Mouse (Mus musculus): Measurements from ENCODE around the gene Myadm. TPM values are rescaled to one million over a fixed set of nuclear protein-coding genes. Genes with fewer than 3 reads are reported as not detected.

Myadm gene
- polyA plus RNA-seq, 1 experiment from 2014 or later, result 40.4 TPM

DNA sequence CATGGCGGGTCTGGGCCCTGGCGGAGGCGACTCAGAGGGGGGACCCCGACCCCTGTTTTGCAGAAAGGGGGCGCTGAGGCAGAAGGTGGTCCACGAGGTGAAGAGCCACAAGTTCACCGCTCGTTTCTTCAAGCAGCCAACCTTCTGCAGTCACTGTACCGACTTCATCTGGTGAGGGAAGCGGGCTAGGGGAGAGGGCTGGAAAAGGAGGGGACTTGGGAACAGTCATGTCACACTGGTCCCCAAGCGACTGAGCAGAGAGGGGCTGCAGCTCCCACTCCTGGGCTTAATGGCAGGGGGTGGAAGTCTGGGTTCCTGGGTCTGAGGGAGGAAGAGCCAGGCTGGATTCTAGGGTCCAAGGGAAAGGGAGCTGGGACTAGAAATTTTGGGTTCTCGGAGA, 14.9 kb downstream of the Myadm start:
- ATAC-seq (ENCODE audit: low read depth), result peak; percentile 33; the same call in 1 of the 2 replicates
- Histone ChIP-seq H3K4me1 (replicated peaks) (peaks cover 34% of the 10 kb centered on the region), H3K27me3 (peaks cover 62% of the 10 kb centered on the region), H3K36me3 (peaks cover 11% of the 10 kb centered on the region; the same call in 1 of the 2 replicates), H3K4me3 (peak overlapping the region; percentile 40), H3K9ac (peak overlapping the region; percentile 64), H3K4me2 (peak overlapping the region; percentile 80), H3K9me3 (no peaks in the 10 kb centered on the region), H3K27ac (replicated peaks) (no peak overlapping the region)
- WGBS, result 6% methylated on average over 12 of the region's 12 CpGs

DNA sequence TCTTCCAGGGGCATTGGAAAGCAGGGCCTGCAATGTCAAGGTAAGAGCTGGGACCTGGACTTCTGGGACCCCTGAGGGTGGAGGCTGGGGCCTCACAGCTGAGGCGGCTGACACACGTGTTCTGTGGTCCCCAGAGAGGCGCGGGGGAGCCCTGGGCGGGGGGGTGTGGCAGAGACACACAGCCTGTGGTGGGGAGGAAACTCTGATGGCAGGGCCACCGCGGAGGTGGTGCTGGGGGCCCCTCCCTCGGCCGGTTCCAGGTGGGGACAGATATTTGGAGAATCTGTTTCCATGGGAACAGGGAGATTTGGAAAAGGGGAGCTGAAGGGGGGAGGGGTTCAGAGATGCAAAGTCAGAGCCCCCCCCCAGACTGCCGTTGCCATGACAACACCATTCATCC, 15.4 kb downstream of the Myadm start:
- no peaks in the 10 kb centered on the region for H3K9me3 ChIP-seq
- no peak overlapping the region for H3K27ac ChIP-seq (replicated peaks)
- peak; percentile 42; the same call in 1 of the 2 replicates for ATAC-seq (ENCODE audit: low read depth)
- WGBS, result 6% methylated on average over 10 of the region's 10 CpGs
- peak overlapping the region; percentile 80 for H3K4me2 ChIP-seq
- H3K36me3 ChIP-seq, result peaks cover 6% of the 10 kb centered on the region; the same call in 1 of the 2 replicates
- peak overlapping the region; percentile 40; the same call in 1 of the 2 replicates for H3K4me3 ChIP-seq
- peaks cover 32% of the 10 kb centered on the region for H3K4me1 ChIP-seq (replicated peaks)
- peak overlapping the region; percentile 64 for H3K9ac ChIP-seq
- H3K27me3 ChIP-seq, result peaks cover 62% of the 10 kb centered on the region

DNA sequence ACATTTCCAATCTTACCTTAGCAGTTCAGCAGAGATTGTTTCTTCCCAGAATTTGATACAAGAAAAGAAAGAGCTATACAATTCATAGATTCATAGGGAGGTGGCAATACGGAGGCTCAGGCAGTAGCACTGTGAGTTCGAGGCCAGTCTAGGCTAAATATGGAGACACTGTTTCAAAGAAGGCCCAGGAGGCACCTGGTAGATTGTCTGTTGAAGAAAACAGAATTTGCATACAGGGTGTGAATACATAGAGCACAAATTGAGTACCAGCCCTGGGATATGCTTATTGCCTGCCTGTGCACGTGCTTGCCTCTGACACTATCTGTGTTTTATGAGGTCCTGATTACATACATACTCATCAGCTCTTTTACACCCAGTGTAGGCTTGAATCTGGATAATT, 17.5 kb downstream of the Myadm start:
- Histone ChIP-seq H3K27me3 (peaks cover 46% of the 10 kb centered on the region), H3K4me3 (no peak overlapping the region), H3K9me3 (0 out of 2 replicates have a peak, but pooled peaks cover 6% of the 10 kb centered on the region), H3K27ac (replicated peaks) (no peak overlapping the region), H3K4me2 (no peak overlapping the region), H3K4me1 (replicated peaks) (peaks cover 32% of the 10 kb centered on the region), H3K9ac (no peak overlapping the region), H3K36me3 (no peaks in the 10 kb centered on the region)
- WGBS, result 72% methylated on average over 3 of the region's 3 CpGs
- ATAC-seq (ENCODE audit: low read depth), result no peak

DNA sequence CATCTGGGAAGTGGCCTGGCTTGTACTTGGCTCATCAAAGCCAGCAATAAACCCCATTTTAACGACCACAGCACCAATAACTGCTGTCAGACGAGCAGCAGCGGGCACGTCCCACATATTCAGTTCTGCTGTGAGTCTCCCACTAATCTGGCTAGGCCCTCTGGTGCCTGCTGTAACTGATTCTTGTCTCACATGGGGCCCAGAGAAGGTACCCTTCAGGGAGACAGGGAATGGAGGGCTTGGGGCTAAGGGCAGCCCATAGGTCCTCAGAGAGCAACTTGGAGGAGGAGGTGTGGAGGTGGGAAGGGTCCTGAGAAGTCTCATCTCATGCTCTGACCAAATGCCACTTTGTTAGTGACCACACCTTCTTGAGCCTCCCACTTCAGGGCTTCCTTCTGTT, 19.8 kb downstream of the Myadm start:
- Histone ChIP-seq H3K36me3 (no peaks in the 10 kb centered on the region), H3K27ac (replicated peaks) (no peak overlapping the region), H3K9me3 (0 out of 2 replicates have a peak, but pooled peaks cover 6% of the 10 kb centered on the region), H3K9ac (no peak overlapping the region), H3K4me3 (no peak overlapping the region), H3K4me2 (no peak overlapping the region), H3K27me3 (peaks cover 26% of the 10 kb centered on the region), H3K4me1 (replicated peaks) (peaks cover 12% of the 10 kb centered on the region)
- no peak for ATAC-seq (ENCODE audit: low read depth)
- WGBS, result 21% methylated on average over 4 of the region's 4 CpGs

DNA sequence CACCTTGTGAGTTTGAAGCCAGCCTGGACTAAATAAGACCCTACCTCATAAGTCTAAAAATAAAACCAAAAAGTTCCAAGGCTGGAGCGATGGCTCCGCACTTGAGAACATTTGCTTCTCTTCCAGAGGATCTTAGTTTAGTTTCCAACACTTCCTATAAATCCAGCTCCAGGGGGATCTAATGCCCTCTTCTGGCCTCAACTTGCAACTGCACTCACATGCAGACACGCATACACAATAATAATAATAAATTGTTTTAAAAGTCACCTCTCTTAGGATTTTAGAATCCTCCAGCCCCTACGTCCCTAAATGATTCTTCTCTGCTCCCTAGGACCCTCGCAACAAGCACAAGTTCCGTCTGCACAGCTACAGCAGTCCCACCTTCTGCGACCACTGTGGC, 21.4 kb downstream of the Myadm start:
- no peak for ATAC-seq (ENCODE audit: low read depth)
- 93% methylated on average over 7 of the region's 7 CpGs for WGBS
- Histone ChIP-seq H3K4me3 (no peak overlapping the region), H3K9me3 (0 out of 2 replicates have a peak, but pooled peaks cover 6% of the 10 kb centered on the region), H3K9ac (no peak overlapping the region), H3K4me2 (no peak overlapping the region), H3K27me3 (peaks cover 10% of the 10 kb centered on the region), H3K27ac (replicated peaks) (no peak overlapping the region), H3K4me1 (replicated peaks) (no peaks in the 10 kb centered on the region), H3K36me3 (no peaks in the 10 kb centered on the region)

DNA sequence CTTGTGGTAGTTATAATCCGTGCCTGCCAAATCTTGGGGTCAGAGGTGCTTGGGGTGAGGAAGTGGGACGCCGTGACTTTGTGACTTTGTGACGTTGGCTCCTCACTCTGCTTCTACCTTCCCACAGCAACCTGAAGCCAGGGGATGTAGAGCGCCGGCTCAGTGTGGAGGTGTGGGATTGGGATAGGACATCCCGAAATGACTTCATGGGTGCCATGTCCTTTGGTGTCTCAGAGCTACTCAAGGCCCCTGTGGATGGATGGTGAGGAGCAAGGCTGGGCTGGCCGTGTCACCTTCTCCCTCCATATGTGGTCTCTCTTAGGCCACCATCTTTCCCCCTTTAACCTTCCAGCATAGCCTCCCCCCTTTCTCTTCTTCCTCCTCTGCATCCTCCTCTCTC, 24.7 kb downstream of the Myadm start:
- Histone ChIP-seq H3K4me1 (replicated peaks) (no peaks in the 10 kb centered on the region; the same call in 1 of the 2 replicates), H3K4me3 (no peak overlapping the region), H3K36me3 (no peaks in the 10 kb centered on the region), H3K9me3 (0 out of 2 replicates have a peak, but pooled peaks cover 6% of the 10 kb centered on the region), H3K9ac (no peak overlapping the region), H3K4me2 (no peak overlapping the region), H3K27ac (replicated peaks) (no peak overlapping the region), H3K27me3 (no peaks in the 10 kb centered on the region)
- WGBS, result 91% methylated on average over 8 of the region's 8 CpGs
- ATAC-seq (ENCODE audit: low read depth), result peak; percentile 45; the same call in 1 of the 2 replicates

DNA sequence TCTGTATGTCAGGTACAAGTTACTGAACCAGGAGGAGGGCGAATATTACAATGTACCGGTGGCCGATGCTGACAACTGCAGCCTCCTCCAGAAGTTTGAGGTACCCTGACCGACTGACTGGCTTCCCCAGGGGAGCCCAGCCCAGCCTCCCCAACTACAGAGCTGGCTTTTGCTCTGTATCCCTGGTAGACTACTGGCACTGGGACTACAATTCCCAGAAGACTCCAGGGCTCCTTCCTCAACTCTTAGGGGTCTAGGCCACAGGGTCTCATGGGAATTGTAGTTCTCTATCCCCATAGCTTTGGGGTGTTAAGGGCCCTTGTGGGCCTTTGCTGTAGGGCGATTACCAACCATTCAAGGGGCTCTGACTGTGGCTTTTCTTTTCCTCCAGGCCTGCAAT, 25.2 kb downstream of the Myadm start:
- Histone ChIP-seq H3K9me3 (0 out of 2 replicates have a peak, but pooled peaks cover 6% of the 10 kb centered on the region), H3K4me2 (no peak overlapping the region), H3K27ac (replicated peaks) (no peak overlapping the region), H3K9ac (no peak overlapping the region), H3K4me1 (replicated peaks) (no peaks in the 10 kb centered on the region; the same call in 1 of the 2 replicates), H3K36me3 (no peaks in the 10 kb centered on the region), H3K4me3 (no peak overlapping the region), H3K27me3 (no peaks in the 10 kb centered on the region)
- 66% methylated on average over 5 of the region's 5 CpGs for WGBS
- ATAC-seq (ENCODE audit: low read depth), result peak; percentile 83

DNA sequence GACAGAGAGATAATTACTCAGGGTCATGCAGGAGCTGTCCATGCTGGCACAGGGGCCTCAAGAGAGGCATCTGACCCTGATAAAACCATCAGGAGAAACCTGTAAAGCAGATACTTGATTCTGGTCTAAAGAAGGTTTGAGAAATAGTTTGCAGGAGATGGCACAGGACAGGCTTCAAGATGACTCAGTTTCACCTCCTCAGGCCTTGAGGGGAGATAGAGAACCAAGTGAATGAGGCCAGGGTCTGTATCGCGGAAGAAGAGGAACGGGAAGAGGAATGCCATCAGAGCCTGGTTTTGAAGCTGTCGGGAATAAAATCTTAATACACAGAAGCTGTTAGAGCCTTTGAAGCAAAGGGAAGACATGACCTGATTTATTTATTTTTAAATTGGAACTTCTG, 28.8 kb downstream of the Myadm start:
- 41% methylated on average over 4 of the region's 4 CpGs for WGBS
- Histone ChIP-seq H3K4me3 (no peak overlapping the region), H3K4me2 (no peak overlapping the region), H3K27ac (replicated peaks) (no peak overlapping the region), H3K9ac (no peak overlapping the region), H3K27me3 (no peaks in the 10 kb centered on the region), H3K4me1 (replicated peaks) (no peaks in the 10 kb centered on the region; the same call in 1 of the 2 replicates), H3K36me3 (no peaks in the 10 kb centered on the region), H3K9me3 (no peaks in the 10 kb centered on the region)
- ATAC-seq (ENCODE audit: low read depth), result no peak

DNA sequence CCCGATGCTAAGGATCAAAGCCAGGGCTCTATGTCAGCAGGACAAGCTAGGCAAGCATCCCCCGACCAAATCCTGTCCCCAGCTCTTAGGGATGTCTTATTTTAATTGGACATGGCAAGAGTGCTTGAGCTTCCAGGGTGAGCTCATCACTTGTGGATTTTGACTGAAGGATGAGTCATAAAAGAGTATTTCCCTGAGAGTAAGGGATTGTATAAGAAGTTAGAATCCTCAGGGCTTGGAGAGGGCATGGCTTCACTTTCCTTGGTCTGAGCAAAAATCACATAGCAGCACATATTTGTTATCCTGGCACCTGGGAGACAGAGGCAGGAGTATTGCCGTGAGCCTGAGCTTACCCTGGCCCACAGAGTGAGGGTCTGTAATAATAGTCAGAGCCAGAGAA, 32.0 kb downstream of the Myadm start:
- no peak overlapping the region for H3K9ac ChIP-seq
- 74% methylated on average over 3 of the region's 3 CpGs for WGBS
- no peak overlapping the region for H3K27ac ChIP-seq (replicated peaks)
- H3K27me3 ChIP-seq, result no peaks in the 10 kb centered on the region
- H3K4me2 ChIP-seq, result no peak overlapping the region
- H3K9me3 ChIP-seq, result no peaks in the 10 kb centered on the region
- H3K4me1 ChIP-seq (replicated peaks), result no peaks in the 10 kb centered on the region; the same call in 1 of the 2 replicates
- no peak overlapping the region for H3K4me3 ChIP-seq
- no peaks in the 10 kb centered on the region for H3K36me3 ChIP-seq
- no peak for ATAC-seq (ENCODE audit: low read depth)

DNA sequence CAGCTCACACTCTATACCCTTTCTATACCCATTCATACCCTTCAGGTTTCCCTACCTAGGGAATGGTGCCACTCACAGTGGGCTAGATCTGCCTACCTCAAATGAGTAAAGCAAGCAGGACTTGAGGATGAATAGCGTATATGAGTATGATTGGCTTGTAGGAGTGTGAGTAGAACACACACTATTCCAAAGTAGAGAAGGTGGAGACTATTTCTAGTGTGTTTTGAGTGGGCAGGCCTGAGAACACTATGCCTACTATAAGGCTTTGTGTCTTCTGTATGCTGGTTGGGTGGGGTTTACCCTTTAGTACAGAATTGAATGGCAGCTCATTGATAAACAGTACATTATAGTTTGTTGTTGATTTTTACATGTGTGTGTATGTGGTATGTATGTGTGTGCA, 34.9 kb downstream of the Myadm start:
- Histone ChIP-seq H3K27me3 (peaks cover 4% of the 10 kb centered on the region; the same call in 1 of the 2 replicates), H3K4me2 (no peak overlapping the region), H3K4me3 (no peak overlapping the region), H3K27ac (replicated peaks) (no peak overlapping the region), H3K9me3 (no peaks in the 10 kb centered on the region), H3K4me1 (replicated peaks) (no peaks in the 10 kb centered on the region), H3K36me3 (no peaks in the 10 kb centered on the region), H3K9ac (no peak overlapping the region)
- WGBS, result 81% methylated on average over 1 of the region's 1 CpGs
- ATAC-seq (ENCODE audit: low read depth), result no peak

DNA sequence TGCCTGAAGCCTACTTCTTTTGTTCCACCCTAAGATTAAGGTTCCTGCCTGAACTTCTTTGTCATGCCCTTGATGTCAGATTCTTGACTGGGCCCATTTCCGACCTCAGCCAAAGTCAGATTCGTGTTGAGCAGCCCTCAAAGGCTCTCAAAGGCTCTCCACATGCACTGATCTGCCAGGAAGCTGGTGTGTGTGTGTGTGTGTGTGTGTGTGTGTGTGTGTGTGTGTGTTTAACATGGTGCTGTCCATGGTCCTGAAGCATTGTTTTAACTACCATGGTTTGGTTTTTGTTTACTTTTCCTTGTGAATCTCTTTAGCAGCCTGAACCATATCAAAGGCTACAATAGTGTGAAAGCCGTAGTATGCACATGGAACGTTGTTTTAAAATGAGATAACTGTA, 39.1 kb downstream of the Myadm start:
- no peak for ATAC-seq (ENCODE audit: low read depth)
- Histone ChIP-seq H3K27ac (replicated peaks) (no peak overlapping the region), H3K27me3 (peaks cover 13% of the 10 kb centered on the region), H3K4me3 (no peak overlapping the region), H3K4me1 (replicated peaks) (peaks cover 8% of the 10 kb centered on the region), H3K4me2 (no peak overlapping the region), H3K9ac (no peak overlapping the region), H3K36me3 (no peaks in the 10 kb centered on the region), H3K9me3 (no peaks in the 10 kb centered on the region)
- 82% methylated on average over 4 of the region's 4 CpGs for WGBS

DNA sequence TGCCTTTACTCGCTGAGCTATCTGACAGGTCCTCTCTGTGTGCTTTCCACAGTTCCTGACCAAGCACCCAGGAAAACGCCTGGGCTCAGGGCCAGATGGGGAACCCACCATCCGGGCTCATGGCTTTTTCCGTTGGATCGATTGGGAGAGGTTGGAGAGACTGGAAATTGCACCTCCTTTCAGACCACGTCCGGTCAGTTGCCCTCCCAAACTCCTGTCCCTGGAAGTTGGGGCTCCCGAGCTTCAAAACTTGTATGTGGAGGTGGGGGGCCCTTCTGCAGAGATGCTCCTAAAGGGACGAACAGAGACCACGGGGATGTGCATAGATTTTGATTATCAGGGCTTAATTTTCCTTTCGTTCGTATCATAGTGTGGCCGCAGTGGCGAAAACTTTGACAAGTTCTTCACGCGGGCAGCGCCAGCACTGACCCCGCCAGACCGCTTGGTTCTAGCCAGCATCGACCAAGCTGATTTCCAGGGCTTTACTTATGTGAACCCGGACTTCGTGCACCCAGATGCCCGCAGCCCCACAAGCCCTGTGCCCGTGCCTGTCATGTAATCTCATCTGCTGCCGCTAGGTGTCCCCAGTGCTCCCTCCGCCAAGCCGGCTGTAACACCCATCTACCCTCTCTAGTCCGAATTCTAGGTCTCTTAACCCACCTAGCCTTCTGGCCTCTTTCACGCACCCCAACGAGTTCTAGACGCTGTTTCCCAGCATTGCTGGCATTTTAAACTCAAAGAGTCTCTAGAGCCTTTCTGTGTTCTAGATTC, 41.1 kb downstream of the Myadm start:
- Histone ChIP-seq H3K36me3 (no peaks in the 10 kb centered on the region), H3K4me2 (peak overlapping the region; percentile 40), H3K9ac (peak overlapping the region; percentile 50; the same call in 1 of the 2 replicates), H3K4me1 (replicated peaks) (peaks cover 20% of the 10 kb centered on the region), H3K27ac (replicated peaks) (no peak overlapping the region), H3K27me3 (peaks cover 13% of the 10 kb centered on the region), H3K4me3 (peak overlapping the region; percentile 4; the same call in 1 of the 2 replicates), H3K9me3 (no peaks in the 10 kb centered on the region)
- WGBS, result 21% methylated on average over 31 of the region's 31 CpGs
- peak; percentile 9; the same call in 1 of the 2 replicates for ATAC-seq (ENCODE audit: low read depth)

Data from neural tube, embryonic 13.5 days (tissue).